Mouse (Mus musculus): Measurements from ENCODE around the gene Irak4. TPM values are rescaled to one million over a fixed set of nuclear protein-coding genes. Genes with fewer than 3 reads are reported as not detected.

Irak4 gene
- total and polyA plus RNA-seq, 3 experiments: 6.7 to 9.4 TPM; not detected in 1

DNA sequence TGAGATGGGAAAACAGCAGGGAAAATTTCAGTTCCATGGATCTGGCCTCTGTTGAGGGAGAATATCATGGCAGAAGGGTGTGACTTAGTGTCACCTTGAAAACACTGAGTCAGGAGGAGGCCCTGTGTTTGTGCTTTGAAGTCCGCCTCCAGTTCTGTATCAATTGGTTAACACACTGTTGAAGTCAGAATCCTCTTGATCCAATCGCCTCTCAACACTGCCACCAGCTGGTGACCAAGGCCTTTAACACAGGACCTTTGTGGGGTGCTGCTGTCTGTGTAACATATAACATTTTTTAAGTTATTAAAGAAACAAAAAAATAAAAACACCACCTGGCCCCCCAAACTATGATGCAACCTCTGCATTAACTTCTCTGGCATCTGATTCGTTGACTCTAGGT is 57.9 kb downstream of the Irak4 start:
- no peaks in the 10 kb centered on the region for H3K9me3 ChIP-seq (replicated peaks; ENCODE audit: insufficient read depth, low read length)
- H3K4me3 ChIP-seq (ENCODE audit: control insufficient read depth in 1 of 2, insufficient read depth in 1 of 2, low read depth in 2 of 2, low read length in 2 of 2): peak overlapping the region; percentile 40 to 52; a peak in 3 of 4 replicates
- H3K4me1 ChIP-seq (ENCODE audit: control insufficient read depth in 1 of 2, insufficient read depth in 2 of 2, low read length in 2 of 2): peaks cover 3 to 4% of the 10 kb centered on the region in 2 experiments; a peak in 1 of 4 replicates
- H3K9ac ChIP-seq (ENCODE audit: control insufficient read depth, low read depth, low read length, poor library complexity, severe bottlenecking): peak overlapping the region; percentile 22; the same call in 1 of the 2 replicates
- no peaks in the 10 kb centered on the region for H3K27me3 ChIP-seq (ENCODE audit: control insufficient read depth in 1 of 2, insufficient read depth in 2 of 2, low read length in 2 of 2)
- H3K79me2 ChIP-seq (ENCODE audit: control insufficient read depth, insufficient read depth, low read length, poor library complexity): no peaks in the 10 kb centered on the region
- peaks cover 0 to 15% of the 10 kb centered on the region in 2 experiments; a peak in 2 of 4 replicates for H3K36me3 ChIP-seq (ENCODE audit: control insufficient read depth in 1 of 2, insufficient read depth in 2 of 2, low read length in 2 of 2)
- DNase-seq (ENCODE audit: low read depth, low spot score): peak; percentile 90
- no peak overlapping the region for H3K27ac ChIP-seq (ENCODE audit: control insufficient read depth, low read depth, low read length)
- TF ChIP-seq ZNF384 (IDR thresholded peaks at IDR 0.05; ENCODE audit: low read depth, low read length) (peak; percentile 42; the same call in 1 of the 2 replicates), HCFC1 (IDR thresholded peaks at IDR 0.05; ENCODE audit: low read depth, low read length) (0 out of 2 replicates have a peak, but pooled peaks have one; percentile 33), ZKSCAN1 (IDR thresholded peaks at IDR 0.05; ENCODE audit: low read depth, low read length) (no peak), MYC (IDR thresholded peaks at IDR 0.05; ENCODE audit: low read depth, low read length) (0 out of 2 replicates have a peak, but pooled peaks have one; percentile 30), ZC3H11A (IDR thresholded peaks at IDR 0.05; ENCODE audit: low read depth, low read length) (peak; percentile 53), SMC3 (IDR thresholded peaks at IDR 0.05; ENCODE audit: low read depth, low read length) (peak; percentile 87), GABPA (IDR thresholded peaks at IDR 0.05; ENCODE audit: low read depth, low read length) (no peak), TCF12 (IDR thresholded peaks at IDR 0.05; ENCODE audit: low read depth, low read length) (0 out of 2 replicates have a peak, but pooled peaks have one; percentile 35), BHLHE40 (IDR thresholded peaks at IDR 0.05; ENCODE audit: borderline replicate concordance, low read depth, low read length) (no peak), EP300 (IDR thresholded peaks at IDR 0.05; ENCODE audit: low read depth in 1 of 2, low read length in 2 of 2) (peak in 1 of 2 experiments; percentile 22; a peak in 1 of 4 replicates), SIN3A (IDR thresholded peaks at IDR 0.05; ENCODE audit: low read length) (peak; percentile 59; the same call in 1 of the 2 replicates), GATA1 (IDR thresholded peaks at IDR 0.05; ENCODE audit: low read depth, low read length) (peak; percentile 3; the same call in 1 of the 2 replicates), CTCF (IDR thresholded peaks at IDR 0.05 in 2 of 3, conservative IDR thresholded peaks at IDR 0.05 in 1 of 3; ENCODE audit: control insufficient read depth in 1 of 3, insufficient read depth in 1 of 3, low read depth in 2 of 3, low read length in 3 of 3, poor library complexity in 1 of 3, severe bottlenecking in 1 of 3) (peak; percentile 57 to 89 (median 86)), RAD21 (IDR thresholded peaks at IDR 0.05; ENCODE audit: low read depth, low read length) (peak; percentile 81), MAZ (IDR thresholded peaks at IDR 0.05; ENCODE audit: low read depth, low read length) (0 out of 2 replicates have a peak, but pooled peaks have one; percentile 41), ETS1 (IDR thresholded peaks at IDR 0.05; ENCODE audit: low read depth, low read length) (0 out of 2 replicates have a peak, but pooled peaks have one; percentile 30), POLR2AphosphoS5 (IDR thresholded peaks at IDR 0.05; ENCODE audit: borderline replicate concordance, low read depth, low read length) (no peak)

DNA sequence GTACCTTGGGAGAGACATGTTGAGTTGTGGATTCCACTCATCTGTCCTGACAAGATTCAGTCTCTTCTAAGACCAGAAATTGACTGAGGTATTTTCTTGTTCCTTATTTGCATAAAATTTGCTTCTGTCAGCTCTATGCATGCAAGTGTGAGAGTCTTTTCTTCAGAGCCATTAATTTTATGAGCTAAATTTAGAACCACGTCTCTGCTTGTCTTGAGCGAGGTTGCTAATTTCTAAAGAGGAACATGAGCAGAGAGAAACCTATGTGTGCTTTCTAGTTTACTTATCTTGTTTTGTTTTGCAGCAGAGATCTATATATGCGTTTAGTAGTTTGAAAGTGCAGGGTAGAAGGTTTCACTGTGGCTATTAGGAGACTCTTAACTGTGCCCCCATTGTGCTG is 59.0 kb downstream of the Irak4 start:
- peaks cover 3 to 4% of the 10 kb centered on the region in 2 experiments; a peak in 1 of 4 replicates for H3K4me1 ChIP-seq (ENCODE audit: control insufficient read depth in 1 of 2, insufficient read depth in 2 of 2, low read length in 2 of 2)
- DNase-seq (ENCODE audit: low read depth, low spot score): peak; percentile 56
- H3K36me3 ChIP-seq (ENCODE audit: control insufficient read depth in 1 of 2, insufficient read depth in 2 of 2, low read length in 2 of 2): peaks cover 0 to 15% of the 10 kb centered on the region in 2 experiments; a peak in 2 of 4 replicates
- H3K27me3 ChIP-seq (ENCODE audit: control insufficient read depth in 1 of 2, insufficient read depth in 2 of 2, low read length in 2 of 2): no peaks in the 10 kb centered on the region
- peak overlapping the region in 1 of 2 experiments; percentile 39; a peak in 2 of 4 replicates for H3K4me3 ChIP-seq (ENCODE audit: control insufficient read depth in 1 of 2, insufficient read depth in 1 of 2, low read depth in 2 of 2, low read length in 2 of 2)
- no peak overlapping the region; the same call in 1 of the 2 replicates for H3K27ac ChIP-seq (ENCODE audit: control insufficient read depth, low read depth, low read length)
- TF ChIP-seq MXI1 (IDR thresholded peaks at IDR 0.05; ENCODE audit: low read depth, low read length) (no peak; the same call in 1 of the 2 replicates), ZNF384 (IDR thresholded peaks at IDR 0.05; ENCODE audit: low read depth, low read length) (no peak), ETS1 (IDR thresholded peaks at IDR 0.05; ENCODE audit: low read depth, low read length) (no peak), ZC3H11A (IDR thresholded peaks at IDR 0.05; ENCODE audit: low read depth, low read length) (no peak), KAT2A (conservative IDR thresholded peaks at IDR 0.05; ENCODE audit: low read depth, low read length) (no peak), MYC (IDR thresholded peaks at IDR 0.05; ENCODE audit: low read depth, low read length) (peak; percentile 37; the same call in 1 of the 2 replicates), UBTF (IDR thresholded peaks at IDR 0.05; ENCODE audit: borderline replicate concordance, insufficient read depth, low read depth, low read length) (no peak), MAFK (IDR thresholded peaks at IDR 0.05; ENCODE audit: borderline replicate concordance, low read depth, low read length) (peak; percentile 35; the same call in 1 of the 2 replicates), EP300 (IDR thresholded peaks at IDR 0.05; ENCODE audit: low read depth in 1 of 2, low read length in 2 of 2) (peak in 1 of 2 experiments; percentile 45; a peak in 1 of 4 replicates), SMC3 (IDR thresholded peaks at IDR 0.05; ENCODE audit: low read depth, low read length) (no peak), MEF2A (IDR thresholded peaks at IDR 0.05; ENCODE audit: extremely low read depth, insufficient replicate concordance, low read depth, low read length, poor library complexity, severe bottlenecking) (peak; percentile 58; the same call in 1 of the 2 replicates), MAZ (IDR thresholded peaks at IDR 0.05; ENCODE audit: low read depth, low read length) (no peak)
- H3K9me3 ChIP-seq (replicated peaks; ENCODE audit: insufficient read depth, low read length): no peaks in the 10 kb centered on the region
- no peaks in the 10 kb centered on the region for H3K79me2 ChIP-seq (ENCODE audit: control insufficient read depth, insufficient read depth, low read length, poor library complexity)
- H3K9ac ChIP-seq (ENCODE audit: control insufficient read depth, low read depth, low read length, poor library complexity, severe bottlenecking): no peak overlapping the region
